Mouse (Mus musculus) frontal cortex, postnatal 36 days (tissue): Measurements from ENCODE around the gene Bcl2.

Experiments used
- DNase-seq, 2 experiments: peaks; one replicate each; pipeline ENCODE4 v3.0.0; 2022; ENCODE audit warnings: low spot score in 2 of 2

Bcl2 gene

DNA sequence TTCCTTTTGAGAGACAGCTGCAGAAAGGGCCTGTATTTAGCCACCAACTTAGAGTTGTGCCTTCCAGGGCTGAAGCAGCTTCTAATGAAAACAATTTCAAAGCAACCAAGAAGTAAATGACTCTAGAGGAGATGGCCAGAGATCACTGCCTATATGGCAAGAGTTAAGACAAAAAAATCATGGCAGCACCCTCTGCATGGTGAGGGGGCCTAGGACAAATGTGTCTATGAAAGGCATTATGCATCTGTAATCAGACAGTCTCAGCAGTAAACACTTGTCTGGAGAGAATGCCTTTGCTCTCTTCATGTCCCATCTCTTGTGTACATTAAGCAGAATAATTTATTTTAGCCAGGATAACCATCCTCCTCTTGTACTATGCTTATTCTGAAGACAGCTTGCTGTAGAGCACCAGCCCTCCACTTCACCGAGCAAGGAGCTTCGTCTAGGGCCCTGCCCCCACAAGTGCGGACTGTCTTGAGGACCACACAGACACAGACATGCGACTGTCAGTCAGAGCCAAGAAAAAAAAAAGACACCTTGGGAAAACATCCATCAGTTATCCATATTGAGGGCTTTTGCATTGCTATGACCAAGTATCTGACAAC lies 126.1 kb downstream of the Bcl2 start:
- DNase-seq, result no peak

DNA sequence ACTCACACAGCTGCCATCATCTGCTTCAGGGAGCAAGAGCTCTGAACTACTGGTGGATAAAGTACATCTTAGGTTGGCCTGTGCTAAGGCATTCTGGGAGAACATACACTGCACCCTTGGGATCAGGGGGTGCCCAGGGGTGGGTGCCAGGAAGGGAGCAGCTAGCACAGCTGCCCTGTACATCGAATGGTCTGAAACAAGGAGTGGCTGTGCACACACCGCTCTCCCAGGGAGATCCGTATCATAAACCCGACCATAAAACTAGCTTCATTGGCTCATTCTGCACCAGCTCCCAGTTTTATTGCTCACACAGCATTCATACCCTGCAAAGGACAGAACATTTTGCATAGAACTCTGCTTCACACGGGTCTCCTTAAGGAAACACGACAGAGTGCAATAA lies 127.3 kb downstream of the Bcl2 start:
- no peak for DNase-seq

DNA sequence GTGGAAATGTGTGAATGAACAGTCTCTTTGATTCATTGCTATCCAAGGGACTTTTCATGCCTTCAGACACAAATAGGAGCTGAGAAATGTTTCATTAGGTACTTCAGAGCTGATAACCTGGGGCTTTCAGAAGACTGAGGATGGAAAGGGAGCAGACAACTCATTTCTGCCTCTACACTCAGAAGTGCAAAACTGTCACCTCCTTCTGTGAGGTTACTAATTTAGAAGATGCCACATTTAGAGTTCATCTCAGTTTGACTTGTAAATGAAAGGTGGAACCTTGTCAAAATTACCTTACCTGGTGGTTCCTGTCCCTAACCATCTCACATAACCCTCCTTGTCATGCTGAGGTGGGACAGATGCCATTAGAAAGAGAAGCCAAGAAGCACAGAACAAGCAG lies 128.7 kb downstream of the Bcl2 start:
- no peak for DNase-seq

DNA sequence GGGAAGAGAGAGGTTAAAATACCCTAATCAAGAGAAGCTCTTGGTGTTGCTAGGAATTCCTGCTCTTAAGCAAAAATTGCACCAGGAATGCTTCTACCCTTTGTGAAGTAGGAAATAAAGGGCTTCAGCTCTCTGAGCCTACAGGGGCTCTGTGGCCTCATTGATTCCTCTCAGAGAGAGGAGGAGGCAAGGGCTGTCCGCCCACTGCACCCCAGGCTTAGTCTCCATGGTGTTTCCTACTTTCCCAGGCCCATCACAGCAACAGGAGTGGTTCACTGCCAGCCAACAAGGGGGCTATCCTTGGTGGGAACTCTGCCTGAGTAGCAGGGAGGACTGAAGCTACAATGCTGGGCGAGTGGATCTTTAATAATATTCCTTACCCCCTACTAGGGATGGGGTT lies 129.2 kb downstream of the Bcl2 start:
- no peak for DNase-seq

- DNase-seq, result no peak
These were observed 129.8 kb downstream of the Bcl2 start for GRCm38 (mm10) chr1:106584273-106584672.

GRCm38 (mm10) chr1:106583245-106584241 lies 130.5 kb downstream of the Bcl2 start:
- DNase-seq, result no peak

- no peak for DNase-seq
These were observed 131.3 kb downstream of the Bcl2 start for GRCm38 (mm10) chr1:106582810-106583209.

GRCm38 (mm10) chr1:106581812-106582211 lies 132.3 kb downstream of the Bcl2 start:
- DNase-seq, result no peak

DNA sequence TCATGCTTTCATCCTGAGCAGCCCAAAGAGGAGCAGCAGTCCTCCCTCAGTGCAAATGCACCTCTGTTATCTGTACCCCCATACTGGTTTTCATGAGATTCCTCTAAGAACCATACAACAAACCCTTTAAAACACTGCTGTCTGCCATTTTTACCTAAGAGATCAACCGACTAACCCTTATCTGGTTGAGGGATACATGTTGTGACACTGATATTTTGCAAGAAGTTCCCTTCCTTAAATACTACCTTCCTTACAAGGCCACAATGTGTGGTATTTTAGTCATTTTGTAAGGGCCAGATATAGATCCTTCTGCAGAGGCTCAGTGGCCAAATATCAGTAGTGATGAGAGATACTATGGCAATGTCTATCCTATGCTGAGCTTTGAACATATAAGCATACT lies 134.3 kb downstream of the Bcl2 start:
- no peak for DNase-seq

DNA sequence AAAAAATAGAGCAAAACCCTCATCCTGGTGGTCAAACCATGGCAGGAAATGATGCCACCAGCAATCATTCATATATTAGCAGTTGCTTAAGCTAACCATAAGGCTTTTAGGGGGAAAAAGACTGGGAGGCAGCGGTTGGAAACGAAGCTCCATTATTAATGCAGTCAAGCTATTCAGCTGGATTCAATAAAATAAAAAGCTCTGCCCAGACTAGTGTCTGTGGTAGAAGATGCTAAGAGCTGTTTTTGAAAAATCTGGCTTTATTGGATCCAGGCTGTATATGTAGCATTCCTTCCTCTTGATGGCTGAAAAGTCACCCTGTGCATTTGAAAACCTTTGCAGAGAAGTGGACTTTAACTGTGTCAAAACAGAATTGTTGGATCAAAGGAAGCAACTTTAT lies 141.6 kb downstream of the Bcl2 start:
- no peak for DNase-seq

- no peak for DNase-seq
These were observed 143.2 kb downstream of the Bcl2 start for GRCm38 (mm10) chr1:106570870-106571269.

DNA sequence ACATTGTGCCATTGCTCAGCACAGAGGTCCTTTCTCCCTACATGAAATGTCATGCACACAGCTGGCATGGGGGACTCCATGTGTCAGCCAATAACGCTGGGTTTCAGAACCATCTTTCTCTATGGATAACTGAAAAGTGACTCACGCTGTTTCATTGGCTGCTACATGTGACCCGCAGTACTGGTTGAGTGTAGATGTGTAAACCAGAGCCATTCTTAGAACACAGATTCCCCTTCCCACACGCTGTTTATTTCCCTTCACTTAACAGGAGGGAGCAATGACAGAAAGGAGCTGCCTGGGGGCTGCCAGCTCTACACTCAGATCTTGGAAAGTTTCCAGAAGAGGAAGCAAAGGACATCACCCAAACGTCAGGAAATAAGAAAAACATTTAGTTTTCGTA lies 143.7 kb downstream of the Bcl2 start:
- no peak for DNase-seq

DNA sequence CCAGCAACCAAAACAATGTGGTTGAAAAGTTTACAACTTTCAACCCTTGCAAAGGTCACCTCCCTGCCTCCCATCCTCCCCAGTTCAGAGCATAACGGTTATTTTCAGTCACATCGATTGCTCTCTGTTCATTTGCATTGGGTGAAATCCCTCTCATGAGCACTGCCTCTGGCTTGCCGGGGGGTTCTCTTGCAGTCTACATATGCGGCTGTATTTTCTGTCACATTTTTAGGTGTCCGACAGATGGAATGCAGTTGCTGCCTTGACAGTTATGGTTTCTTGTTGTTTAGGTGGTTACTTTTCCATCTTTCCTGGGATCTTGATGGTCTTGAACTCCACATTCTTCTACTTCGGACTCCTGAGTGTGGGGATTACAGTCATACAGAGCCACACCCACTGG lies 144.4 kb downstream of the Bcl2 start:
- DNase-seq, result no peak

DNA sequence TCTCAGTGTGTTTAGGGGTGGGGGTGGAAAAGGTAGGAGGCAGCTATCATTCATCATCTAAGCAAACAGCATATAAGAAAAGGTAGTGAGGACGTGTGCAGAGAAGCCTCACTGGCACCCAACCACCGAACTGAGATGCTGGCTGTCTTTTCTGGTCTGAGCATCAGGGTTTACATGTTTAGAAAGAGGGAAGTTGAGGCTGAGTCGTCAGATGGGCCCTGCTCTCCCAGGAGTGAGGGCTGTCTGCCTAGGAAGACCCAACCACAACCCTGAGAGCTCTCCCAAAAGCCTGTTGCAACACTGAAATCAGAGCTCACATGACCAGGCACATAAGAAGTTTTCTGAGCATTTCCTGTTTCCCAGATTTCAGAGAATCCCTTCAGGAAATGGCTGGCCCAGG lies 145.2 kb downstream of the Bcl2 start:
- no peak for DNase-seq

- DNase-seq, result no peak
These were observed 146.6 kb downstream of the Bcl2 start for GRCm38 (mm10) chr1:106567506-106567905.

GRCm38 (mm10) chr1:106566120-106567086 lies 147.7 kb downstream of the Bcl2 start:
- DNase-seq, result no peak

DNA sequence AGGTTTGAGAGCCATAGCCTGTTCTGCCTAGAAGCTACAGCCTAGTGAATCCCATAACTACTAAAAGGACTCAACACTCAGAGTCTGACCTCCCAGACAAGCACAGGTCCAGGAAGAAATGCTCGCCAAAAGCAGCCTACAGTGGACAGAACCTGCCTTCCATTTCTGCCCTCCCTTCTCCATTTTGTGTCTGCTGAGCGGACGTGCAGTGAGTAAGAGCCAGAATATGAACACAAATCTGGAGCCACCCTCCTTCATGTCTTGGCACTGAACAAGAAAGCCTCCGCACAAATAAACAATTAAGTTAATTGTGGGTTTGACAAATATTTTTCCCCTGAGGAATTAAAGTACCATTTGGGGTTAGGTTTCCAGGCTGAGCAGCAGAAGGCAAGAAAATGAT lies 148.8 kb downstream of the Bcl2 start:
- DNase-seq, result no peak

GRCm38 (mm10) chr1:106564436-106564835 lies 149.6 kb downstream of the Bcl2 start:
- no peak for DNase-seq

DNA sequence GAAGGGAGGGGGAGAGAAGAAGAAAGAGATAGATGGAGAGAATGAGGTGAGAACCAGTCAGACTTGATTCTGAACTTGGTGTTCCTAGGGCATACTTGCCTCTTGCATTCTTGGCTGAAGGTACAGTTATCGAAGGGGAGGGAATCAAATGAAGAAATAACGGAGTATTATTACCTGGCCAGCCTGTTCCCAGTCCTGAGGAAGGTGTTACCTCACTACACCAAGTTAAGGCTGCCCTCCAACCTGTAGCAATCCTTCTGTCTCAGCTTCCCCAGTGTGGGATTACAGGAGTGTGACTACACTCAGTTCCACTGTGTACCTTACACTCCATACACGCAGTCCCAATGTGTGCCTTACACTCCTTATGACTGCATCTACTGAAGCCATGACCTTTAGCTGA lies 151.3 kb downstream of the Bcl2 start:
- DNase-seq, result no peak

- DNase-seq, result no peak
These were observed 152.9 kb downstream of the Bcl2 start for GRCm38 (mm10) chr1:106561085-106561760.

DNA sequence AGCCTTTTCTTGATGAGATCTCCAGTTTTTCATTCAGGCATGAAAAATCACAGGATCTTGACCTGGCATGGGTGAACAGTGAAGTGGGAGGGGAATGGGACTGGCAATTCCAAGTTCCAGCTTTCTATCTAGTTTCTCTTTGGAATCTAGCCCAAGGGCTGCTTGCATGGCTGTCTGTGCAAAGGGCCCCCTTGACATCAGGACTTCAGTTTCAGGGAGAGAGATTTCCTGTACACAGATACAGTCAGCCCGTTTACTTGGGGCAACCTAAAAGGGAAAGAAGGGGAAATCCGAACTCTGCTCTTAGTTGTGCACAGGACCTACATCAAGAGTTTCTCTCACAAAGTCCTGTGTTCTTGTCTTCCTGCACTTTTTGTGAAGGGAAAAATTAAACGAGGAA lies 154.0 kb downstream of the Bcl2 start:
- no peak for DNase-seq
